Mouse (Mus musculus) megakaryocyte, adult 5-6 weeks (primary cell): ENCODE data around the gene Fam163a. TPM values are rescaled to one million over a fixed set of nuclear protein-coding genes. Genes with fewer than 3 reads are reported as not detected.
"Not testable (repeated sequence)": the region's sequence is repeated elsewhere in the genome, so short reads cannot be mapped to it uniquely, and the experiment has no call there.

Experiments used
- ATAC-seq: 2 replicates; pipeline ENCODE4 v1.8.0; 2016; ENCODE audit warnings: mild to moderate bottlenecking, inconsistent platforms; ENCODE audit not compliant: poor library complexity, severe bottlenecking
- total RNA-seq, 2 experiments: library from RNA; stranded (forward) in 1 of 2; stranded (reverse) in 1 of 2; fragments of 153-499, 151-499 nt in 1 of 2; fragments of 221-1000, 200-1000 nt in 1 of 2; gene quantifications; 2 replicates each; pipeline versions ENCODE4 v1.2.3 to v1.2.4; 2015 to 2017

Fam163a gene
- not detected in 2 replicates for total RNA-seq (2015)
- not detected in 2 replicates for total RNA-seq (2017)

GRCm38 (mm10) chr1:156204656-156205131, at the start of gene Fam163a:
Gene Fam163a (minus strand): TSS chr1:156205026.
- no peak for ATAC-seq

- not testable (repeated sequence) for ATAC-seq
Observed at GRCm38 (mm10) chr1:156251096-156251495, 46.3 kb upstream of the Fam163a start.

- ATAC-seq, result no peak
Observed at GRCm38 (mm10) chr1:156247893-156248292, 43.1 kb upstream of the Fam163a start.

- peak; percentile 93 for ATAC-seq
Observed at GRCm38 (mm10) chr1:156241713-156242348, 37.0 kb upstream of the Fam163a start.

GRCm38 (mm10) chr1:156241035-156241434, 36.2 kb upstream of the Fam163a start:
- peak; percentile 58 for ATAC-seq

- ATAC-seq, result no peak
Observed at GRCm38 (mm10) chr1:156231122-156231521, 26.3 kb upstream of the Fam163a start.

- ATAC-seq, result no peak
Observed at GRCm38 (mm10) chr1:156230339-156231089, 25.7 kb upstream of the Fam163a start.

- peak; percentile 71 for ATAC-seq
Observed at GRCm38 (mm10) chr1:156229448-156229847, 24.6 kb upstream of the Fam163a start.

- no peak for ATAC-seq
Observed at GRCm38 (mm10) chr1:156228728-156229127, 23.9 kb upstream of the Fam163a start.

GRCm38 (mm10) chr1:156226903-156227302, 22.1 kb upstream of the Fam163a start:
- ATAC-seq, result no peak

- no peak for ATAC-seq
Observed at GRCm38 (mm10) chr1:156222205-156223000, 17.6 kb upstream of the Fam163a start.

- ATAC-seq, result no peak
Observed at GRCm38 (mm10) chr1:156221327-156221726, 16.5 kb upstream of the Fam163a start.

GRCm38 (mm10) chr1:156218573-156218972, 13.7 kb upstream of the Fam163a start:
- ATAC-seq, result no peak

- ATAC-seq, result no peak
Observed at GRCm38 (mm10) chr1:156217941-156218340, 13.1 kb upstream of the Fam163a start.

GRCm38 (mm10) chr1:156217393-156217792, 12.6 kb upstream of the Fam163a start:
- peak; percentile 96 for ATAC-seq

GRCm38 (mm10) chr1:156216249-156216648, 11.4 kb upstream of the Fam163a start:
- ATAC-seq, result no peak

GRCm38 (mm10) chr1:156214651-156215050, 9.8 kb upstream of the Fam163a start:
- no peak for ATAC-seq

- no peak for ATAC-seq
Observed at GRCm38 (mm10) chr1:156212923-156213322, 8.1 kb upstream of the Fam163a start.

GRCm38 (mm10) chr1:156211809-156212317, 7.0 kb upstream of the Fam163a start:
- ATAC-seq, result no peak

- ATAC-seq, result no peak
Observed at GRCm38 (mm10) chr1:156205164-156205563, 338 bp upstream of the Fam163a start.
